Mouse (Mus musculus): ENCODE data around the gene Mast4.

GRCm38 (mm10) chr13:103001831-103002230 lies 332.5 kb downstream of the Mast4 start:
- no peak for TF ChIP-seq EP300 (IDR thresholded peaks at IDR 0.05; ENCODE audit: low read depth)
- TF ChIP-seq CTCF (IDR thresholded peaks at IDR 0.05; ENCODE audit: low read depth): no peak
